Mouse (Mus musculus) urinary bladder, postnatal 25 days (tissue): ENCODE measurements around the gene Znrd1.
A peak's percentile ranks its signal among the peaks of the same experiment; 100 is the strongest.

ENCODE experiments used
- DNase-seq: peaks from one replicate; pipeline ENCODE4 v3.0.0; 2022; ENCODE audit warnings: low spot score

The Znrd1 gene

GRCm38 (mm10) chr17:36970316-36970890, 12.0 kb upstream of the Znrd1 start:
- DNase-seq = no peak

DNA sequence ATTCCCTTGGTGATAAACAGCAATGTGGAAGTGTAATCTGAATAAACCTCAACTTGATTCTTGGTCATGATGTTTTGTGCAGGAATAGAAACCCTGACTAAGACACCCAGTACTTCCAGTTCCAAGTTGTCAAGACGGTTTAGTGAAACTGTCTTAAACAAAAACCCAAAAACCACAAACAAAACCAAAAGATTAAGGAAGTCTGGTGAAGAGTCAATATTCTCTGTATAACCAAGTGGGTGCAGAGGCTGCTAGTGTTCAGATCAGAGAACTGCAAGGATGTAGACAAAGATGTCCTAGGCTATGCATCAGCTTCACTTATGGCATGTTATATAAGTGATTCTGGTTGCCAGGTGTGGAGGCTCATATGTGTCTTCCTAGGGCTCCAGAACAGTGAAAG, 8.5 kb upstream of the Znrd1 start:
- no peak for DNase-seq

GRCm38 (mm10) chr17:36961125-36961524, 2.8 kb upstream of the Znrd1 start:
- no peak for DNase-seq

DNA sequence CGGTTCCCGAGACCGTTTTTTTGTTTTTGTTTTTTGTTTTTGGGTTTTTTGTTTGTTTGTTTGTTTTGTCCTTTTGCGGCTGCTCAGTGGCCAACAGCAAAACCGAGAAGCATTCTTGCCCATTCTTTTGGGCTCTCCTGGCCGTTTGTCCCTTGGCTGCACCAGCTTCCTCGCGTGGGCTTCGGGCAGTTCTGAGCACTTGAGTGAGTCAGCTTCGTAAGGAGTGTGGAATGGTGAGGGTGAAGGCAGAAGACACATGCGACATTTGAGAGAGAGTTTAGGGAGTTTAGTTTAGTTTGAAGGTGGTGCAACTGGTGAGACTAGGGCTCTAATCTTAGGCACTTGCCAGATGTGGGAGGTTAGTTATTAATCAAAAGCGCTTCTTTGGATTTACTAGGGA, 525 bp upstream of the Znrd1 start:
- DNase-seq = peak; percentile 8

- DNase-seq = no peak
Measured at GRCm38 (mm10) chr17:36953062-36953461, 5.3 kb downstream of the Znrd1 start.

GRCm38 (mm10) chr17:36952631-36953030, 5.7 kb downstream of the Znrd1 start:
- no peak for DNase-seq

DNA sequence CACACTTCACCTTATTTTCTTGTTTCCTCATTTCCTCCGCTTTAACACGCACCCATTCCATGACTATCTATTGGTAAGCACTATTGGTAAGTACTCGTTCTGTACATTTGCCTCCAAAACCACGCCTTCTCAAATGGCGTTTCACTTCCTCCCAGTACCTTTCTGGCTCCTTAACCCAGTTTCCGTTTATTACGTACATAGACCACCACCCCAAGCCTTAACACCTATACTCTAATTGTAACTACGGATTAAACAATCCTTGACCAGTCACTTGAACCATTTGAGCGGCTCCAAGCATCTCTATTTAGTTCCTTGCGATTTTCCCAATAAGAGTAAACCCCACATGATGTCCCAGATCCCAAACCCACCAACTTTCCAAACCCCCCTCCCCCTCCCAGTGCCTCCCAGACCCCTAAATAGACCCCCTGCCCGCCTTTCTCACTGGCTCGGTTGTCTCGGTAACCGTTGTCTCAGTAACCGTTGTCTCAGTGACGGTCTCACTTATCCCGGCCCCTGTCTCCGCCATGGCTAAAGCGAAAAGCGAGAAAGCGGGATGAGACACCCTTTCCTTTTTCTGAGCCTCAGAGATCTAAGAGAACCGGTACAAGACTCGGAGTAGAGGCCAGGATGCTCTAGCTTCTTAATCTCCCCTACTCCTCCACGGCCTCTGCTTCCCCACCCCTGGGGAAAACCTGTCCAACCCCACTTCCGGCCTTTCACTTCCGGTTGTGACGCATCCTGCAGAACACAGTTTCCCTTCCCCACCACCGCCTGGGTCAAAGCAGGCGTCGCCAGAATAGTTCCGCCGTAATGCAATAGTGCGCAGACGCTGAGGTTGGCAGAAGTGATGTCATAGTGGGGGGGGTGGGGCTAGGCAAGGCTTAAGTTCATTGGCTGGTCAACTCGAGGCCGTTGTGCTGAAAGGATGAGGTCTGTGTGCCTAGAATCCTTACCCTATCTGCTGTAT, 7.1 kb downstream of the Znrd1 start, which contains the start of gene Ppp1r11:
Gene Ppp1r11, minus strand, starts transcription at position 761 of the 967 bp plus-strand sequence.
- DNase-seq = peak; percentile 89

GRCm38 (mm10) chr17:36949265-36949664, 9.1 kb downstream of the Znrd1 start:
- DNase-seq = no peak

DNA sequence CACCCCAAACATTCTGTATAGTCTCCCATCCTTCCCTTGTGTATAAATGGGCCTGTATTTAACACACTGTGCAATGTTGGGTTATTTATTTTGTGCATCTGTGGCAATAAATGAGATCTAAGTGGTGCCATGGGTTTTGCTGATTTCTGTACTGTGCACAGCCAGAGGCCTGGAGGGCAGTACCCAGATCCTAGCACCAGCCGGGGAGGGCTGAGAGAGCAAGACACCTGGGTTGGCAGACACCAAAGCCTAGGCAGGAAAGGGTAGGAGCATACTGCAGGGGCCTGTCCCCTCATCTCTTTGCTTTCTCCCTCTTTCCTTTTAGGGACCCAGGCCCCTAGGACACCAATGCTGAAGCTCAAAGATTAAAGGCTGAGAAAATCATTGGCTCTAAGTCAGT, 10.1 kb downstream of the Znrd1 start:
- no peak for DNase-seq

DNA sequence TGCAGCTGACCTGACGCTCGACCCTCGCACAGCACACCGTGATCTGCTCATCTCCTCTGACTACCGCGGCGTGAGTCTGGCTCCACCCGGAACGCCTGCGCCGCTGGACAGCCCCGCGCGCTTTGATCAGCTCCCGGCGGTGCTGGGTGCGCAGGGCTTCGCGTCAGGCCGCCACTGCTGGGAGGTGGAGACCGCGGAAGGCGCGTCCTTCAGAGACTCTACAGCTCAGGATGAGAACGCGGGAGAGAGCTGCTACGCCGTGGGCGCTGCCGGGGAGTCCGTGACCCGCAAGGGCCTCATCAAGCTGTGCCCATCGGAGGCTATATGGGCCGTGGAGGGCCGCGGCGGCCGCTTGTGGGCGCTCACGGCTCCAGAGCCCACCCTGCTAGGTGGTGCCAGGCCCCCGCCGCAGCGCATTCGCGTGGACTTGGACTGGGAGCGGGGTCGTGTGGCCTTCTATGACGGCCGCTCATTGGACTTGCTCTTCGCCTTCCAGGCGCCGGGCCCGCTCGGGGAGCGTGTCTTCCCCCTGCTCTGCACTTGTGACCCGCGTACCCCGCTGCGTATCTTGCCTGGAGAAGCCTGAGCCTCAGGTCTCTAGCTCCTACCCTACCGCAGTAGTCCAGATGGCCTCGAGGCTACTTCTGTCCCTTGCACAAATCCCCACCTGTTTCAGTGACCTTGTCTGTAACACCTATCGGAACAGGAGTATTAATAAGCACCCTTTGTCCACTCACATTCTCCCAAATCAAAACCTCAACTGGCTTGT, 11.1 kb downstream of the Znrd1 start:
- DNase-seq = peak; percentile 38

- no peak for DNase-seq
Measured at GRCm38 (mm10) chr17:36944121-36944775, 14.1 kb downstream of the Znrd1 start.

DNA sequence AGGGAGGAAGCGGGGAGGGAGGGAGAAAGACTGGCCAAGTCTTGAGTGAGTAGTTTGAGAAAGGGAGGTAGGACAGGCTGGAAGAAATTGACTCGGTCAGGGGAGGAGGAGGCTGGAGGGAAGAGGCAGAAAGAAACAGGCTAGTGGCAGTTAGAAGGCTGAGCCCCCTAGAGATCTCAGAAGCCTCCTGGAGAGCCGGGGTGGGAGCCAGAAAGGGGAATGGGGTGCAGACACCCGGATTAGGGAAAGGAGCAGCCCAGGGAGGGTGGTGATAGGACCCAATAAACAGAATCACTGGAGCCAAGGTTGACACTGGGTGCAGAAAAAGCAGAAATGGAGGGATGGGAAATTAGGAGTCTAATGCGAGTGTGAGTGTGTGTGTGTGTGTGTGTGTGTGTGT, 14.7 kb downstream of the Znrd1 start:
- no peak for DNase-seq

DNA sequence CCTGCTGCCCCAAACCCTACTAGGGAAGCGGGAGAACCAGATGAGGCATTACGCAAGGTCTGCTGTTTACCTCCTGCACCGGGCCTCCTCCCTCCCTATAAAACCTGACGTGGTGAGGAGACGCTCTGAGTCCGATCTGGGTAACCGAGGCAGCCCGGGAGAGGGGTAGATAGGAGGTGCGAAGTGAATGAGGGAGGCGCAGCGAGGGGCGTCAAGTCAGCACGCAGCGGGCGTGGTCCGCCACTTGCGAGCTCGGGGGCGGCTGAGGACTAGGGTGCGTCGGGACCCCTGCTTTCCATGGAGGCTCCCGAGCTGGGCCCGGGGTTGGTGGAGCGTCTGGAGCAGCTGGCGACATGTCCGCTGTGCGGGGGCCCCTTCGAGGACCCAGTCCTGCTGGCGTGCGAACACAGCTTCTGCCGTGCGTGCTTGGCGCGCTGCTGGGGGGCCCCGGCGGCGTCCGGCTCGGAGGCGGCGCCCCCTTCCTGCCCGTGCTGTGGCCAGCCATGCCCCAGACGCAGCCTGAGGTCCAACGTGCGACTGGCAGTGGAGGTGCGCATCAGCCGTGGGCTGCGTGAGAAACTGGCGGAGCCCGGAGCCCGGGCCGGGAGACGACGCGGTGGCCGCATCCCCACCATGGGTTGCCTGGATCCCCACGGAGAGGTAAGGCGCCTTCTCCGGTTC, 15.4 kb downstream of the Znrd1 start, which contains the start of gene Rnf39:
Gene Rnf39, plus strand, starts transcription at position 128 of the 681 bp plus-strand sequence.
- DNase-seq = peak; percentile 38

DNA sequence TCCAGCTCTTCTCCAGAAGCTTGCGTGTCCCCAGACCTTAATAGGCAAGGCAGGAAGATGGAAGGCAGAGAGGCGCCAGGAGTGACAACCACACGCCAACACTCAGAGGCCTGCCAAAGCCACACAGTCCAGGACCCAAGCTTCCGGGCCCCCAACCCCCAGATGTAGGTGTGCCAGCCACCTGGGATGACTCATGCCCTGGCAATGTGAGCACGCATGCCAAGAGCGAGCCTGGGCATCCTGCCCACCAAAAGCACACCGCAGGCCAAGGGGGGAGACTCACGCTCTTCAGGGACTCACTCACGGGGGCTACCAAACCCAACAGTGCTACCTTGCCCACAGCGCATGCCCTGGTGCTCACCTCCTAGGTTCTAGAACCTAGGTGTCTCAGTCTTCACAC, 16.0 kb downstream of the Znrd1 start:
- DNase-seq = peak; percentile 69

GRCm38 (mm10) chr17:36938056-36938455, 20.3 kb downstream of the Znrd1 start:
- no peak for DNase-seq

DNA sequence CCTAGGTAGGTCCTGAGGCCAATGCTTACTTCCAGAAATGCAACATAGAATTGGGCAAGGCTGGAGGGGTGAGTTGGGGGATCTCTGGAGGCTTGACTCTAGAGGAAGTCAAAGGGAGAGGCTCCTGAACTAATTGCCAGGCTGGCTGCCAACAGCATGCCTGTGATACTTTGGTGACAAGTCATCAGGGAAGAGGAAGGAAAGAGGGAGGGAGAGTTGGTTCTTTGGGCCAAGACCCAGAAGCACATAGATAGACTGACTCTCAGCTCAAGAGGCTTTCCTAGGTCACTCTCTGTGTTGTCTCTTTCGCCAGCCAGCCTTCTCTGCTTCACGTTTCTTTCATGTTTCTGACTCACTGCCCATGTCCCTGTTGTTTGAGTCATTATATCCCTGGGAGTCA, 26.6 kb downstream of the Znrd1 start:
- no peak for DNase-seq

DNA sequence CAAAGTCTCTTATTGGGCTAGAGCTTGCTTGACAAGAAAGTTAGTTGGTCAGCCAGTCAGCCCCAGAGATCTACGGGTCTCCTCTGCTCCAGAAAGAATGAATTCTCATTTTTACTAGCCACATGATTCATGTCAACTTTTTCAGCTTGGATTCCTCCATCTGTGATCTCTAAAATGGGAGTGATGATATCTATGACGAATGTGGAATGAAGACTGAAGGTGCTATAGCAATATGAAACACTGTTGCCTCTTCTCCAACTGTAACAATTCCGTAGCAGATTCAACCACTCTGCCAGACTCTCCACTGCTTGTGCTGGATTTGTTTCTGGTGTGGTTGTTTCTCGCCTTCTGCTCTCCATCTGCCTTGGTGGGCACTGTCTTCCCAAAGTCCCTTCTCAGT, 27.2 kb downstream of the Znrd1 start:
- DNase-seq = no peak

DNA sequence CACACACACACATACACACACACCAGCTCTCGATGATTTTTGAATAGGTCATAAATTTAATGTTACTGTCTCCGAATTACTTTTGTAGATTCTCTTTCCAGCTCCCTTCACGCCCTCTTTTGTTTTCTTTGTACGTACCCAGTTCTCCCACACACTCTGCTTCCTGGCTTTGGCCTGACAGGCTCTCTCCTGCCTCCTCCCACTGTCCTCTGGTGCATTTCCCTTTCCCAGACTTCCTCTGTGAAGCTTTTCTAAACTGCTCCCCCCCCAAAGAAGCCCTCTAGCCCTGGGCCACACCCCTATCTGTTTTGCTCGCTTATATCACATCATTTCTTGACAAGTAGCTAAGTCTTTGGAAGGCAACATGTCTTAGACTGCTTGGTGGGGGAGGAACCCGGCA, 28.1 kb downstream of the Znrd1 start:
- DNase-seq = no peak

GRCm38 (mm10) chr17:36929236-36929932, 29.0 kb downstream of the Znrd1 start:
- DNase-seq = no peak

DNA sequence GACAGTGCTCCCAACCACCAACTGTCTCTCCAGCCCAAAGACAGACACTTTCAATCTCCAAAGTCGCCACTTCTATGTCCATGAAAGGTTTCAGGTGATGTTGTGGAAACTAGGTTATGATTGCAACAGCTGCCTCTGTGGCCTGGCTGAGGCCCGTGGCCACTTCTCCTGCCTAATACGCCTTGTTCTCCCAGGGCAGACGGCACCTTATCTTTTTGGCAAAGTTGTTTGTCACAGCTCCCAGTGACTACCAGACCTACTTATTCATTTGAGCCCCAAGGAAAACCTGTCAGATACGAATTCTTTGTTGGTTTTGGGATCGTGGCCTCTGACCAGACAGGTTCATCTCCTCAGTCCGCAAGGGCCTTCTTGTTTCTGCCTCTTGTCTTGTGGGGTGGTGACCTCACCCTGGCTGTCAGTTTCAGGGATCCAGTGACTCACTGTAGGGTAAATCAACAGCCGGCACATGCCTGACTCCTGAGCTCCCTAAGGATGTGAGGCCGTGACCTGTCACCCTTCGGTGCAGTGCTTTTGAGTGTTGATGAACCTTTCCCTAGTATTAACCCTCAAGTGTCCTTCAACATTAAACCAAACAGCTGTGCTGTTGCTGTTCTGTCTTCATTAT, 30.8 kb downstream of the Znrd1 start:
- DNase-seq = no peak
